Mouse (Mus musculus) lung, postnatal 4 days (tissue): ENCODE results near the gene Ube2ql1.

Experiments
- DNase-seq, 2 experiments: peaks; one replicate each; pipeline ENCODE4 v3.0.0; 2021

Ube2ql1 gene

GRCm38 (mm10) chr13:69706919-69707318, 32.8 kb downstream of the Ube2ql1 start:
- no peak for DNase-seq

DNA sequence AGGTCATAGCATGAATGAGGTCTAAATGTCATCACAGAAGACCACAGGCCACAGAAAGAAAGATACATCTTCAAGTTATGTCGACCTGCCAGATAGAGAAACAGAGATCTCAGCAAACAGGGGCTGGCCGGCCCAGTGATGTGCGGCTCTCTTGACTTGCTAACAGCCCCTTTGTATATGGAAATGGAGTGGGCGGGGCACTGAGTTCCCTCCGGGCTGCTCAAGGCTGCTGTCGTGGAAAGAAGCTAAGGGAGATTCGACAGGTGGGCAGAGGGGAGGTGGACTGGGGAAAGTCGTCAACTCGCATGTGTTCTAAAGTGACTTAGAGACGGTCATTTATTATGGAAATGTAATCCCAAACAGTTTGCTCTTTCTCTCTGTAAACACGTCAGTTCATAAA, 36.2 kb downstream of the Ube2ql1 start:
- DNase-seq: no peak

- DNase-seq: no peak
These were observed 38.3 kb downstream of the Ube2ql1 start for GRCm38 (mm10) chr13:69701397-69701796.

- no peak for DNase-seq
These were observed 38.9 kb downstream of the Ube2ql1 start for GRCm38 (mm10) chr13:69700827-69701226.

- peak; percentile 53 to 62 for DNase-seq
These were observed 43.2 kb downstream of the Ube2ql1 start for GRCm38 (mm10) chr13:69696333-69696991.

DNA sequence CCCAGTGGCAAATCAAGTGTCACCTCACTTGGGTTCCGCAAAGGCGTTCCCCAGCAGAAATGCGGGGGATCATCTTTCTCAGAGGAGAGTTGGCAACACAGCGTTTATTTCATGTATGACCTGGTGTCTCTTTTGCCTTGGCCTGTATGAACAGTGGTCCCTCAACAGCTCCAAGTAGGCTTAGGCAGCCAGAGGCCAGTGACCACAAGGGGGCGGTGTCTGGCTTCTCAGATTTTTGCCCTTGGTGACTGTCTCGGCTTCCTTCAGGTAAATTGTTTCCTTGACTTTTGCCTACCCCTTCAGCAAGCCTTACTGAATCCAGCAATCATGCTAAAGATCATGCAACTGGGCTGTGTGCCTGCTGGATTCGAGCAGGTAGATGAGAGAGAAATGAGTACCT, 48.6 kb downstream of the Ube2ql1 start:
- DNase-seq: peak in 1 of 2 experiments; percentile 36

- DNase-seq: no peak
These were observed 52.7 kb downstream of the Ube2ql1 start for GRCm38 (mm10) chr13:69687023-69687422.

GRCm38 (mm10) chr13:69685406-69685818, 54.3 kb downstream of the Ube2ql1 start:
- no peak for DNase-seq

DNA sequence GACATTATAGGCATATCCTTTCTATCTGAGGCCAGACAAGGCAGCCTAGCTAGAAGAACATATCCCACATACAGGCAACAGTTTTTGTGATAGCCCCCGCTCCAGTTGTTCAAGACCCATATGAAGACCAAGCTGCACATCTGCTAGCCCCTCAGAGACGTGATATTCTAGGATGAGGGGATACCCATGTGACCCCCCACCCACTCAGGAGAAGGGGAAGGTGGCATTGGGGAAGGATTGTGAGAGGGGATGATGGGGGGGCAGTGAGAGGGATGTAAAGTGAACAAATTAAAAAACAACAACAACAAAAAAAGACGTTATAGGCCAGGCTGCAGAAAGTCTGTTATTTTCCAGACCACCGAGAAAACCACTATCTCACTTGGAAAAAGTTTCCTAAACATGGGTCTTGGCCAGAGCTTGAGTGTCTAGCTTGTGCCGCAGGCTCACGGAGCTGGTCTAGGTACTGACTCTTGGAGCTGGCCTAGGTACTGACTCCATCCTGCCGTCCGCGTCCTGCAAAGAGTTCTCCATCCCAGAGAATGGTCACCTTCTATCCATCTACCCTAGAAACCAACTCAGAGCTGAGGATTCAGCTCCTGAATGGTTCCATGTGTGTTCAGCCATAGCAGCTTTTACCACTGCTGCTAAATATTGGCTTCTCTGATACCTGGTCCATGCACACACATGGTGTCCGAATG, 65.6 kb downstream of the Ube2ql1 start:
- DNase-seq: no peak

DNA sequence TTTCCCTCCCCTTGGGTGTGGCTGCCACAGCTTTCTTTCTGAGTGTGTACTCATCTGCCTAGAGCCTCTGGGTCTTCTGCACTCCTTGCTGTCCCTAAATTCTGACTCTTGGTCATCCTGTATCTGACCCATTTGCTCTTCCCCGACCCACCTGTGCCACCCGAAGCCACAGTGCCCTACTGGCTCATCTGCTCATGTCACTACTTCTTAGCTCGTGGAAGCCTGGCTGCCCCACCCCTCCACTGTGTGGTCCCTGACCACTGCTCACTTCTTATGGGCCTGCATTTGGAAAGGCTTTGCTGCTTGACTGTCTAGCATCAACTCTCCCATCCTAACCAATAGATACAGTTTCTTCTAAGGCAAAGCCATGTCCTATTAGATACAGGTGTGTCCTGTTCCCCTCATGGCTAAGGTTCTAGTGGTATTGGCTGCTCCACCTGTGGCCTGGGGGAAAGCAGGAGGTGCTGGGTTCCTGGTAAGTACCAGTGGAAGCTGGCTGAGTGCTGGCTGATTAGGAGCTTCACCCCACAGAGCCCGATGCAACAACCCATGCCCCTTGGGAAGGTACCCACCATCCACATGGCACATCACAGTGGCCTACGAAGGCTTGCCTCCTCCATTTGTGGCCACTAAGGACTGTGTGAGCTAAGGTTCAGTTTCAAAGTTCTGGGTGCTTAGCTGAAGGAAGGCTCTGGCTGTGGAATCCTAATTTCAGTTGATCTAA, 66.3 kb downstream of the Ube2ql1 start:
- no peak for DNase-seq

DNA sequence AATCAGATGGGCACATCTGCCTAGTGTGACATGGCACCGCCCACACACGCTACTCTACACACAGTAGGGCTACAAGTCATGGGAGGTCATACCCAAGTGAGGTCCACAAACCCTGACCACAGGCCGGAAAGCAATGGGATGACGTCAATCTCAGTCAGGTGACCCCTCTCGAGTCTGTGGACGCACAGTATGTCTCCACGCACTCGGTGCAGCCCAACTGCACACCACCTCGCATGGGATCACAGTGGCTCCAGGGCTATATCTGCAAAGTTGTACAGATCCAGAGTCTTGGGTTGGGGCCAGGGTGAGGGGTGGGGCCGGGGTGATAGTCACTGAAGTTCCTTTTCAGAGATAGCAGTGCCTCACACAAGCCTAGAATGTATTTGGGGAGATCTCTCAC, 67.1 kb downstream of the Ube2ql1 start:
- DNase-seq: no peak

- DNase-seq: no peak
These were observed 67.6 kb downstream of the Ube2ql1 start for GRCm38 (mm10) chr13:69672121-69672520.

GRCm38 (mm10) chr13:69654508-69654907, 85.2 kb downstream of the Ube2ql1 start:
- no peak for DNase-seq
